Mouse (Mus musculus) thymus, adult 2 months (tissue): ENCODE measurements around the gene Ift81.

Source experiments
- CTCF ChIP-seq: fragments of 200-500 bp; IDR thresholded peaks from 2 replicates; pipeline ENCODE4 v1.5.1; 2012; ENCODE audit warnings: mild to moderate bottlenecking, control low read depth, low read length, moderate library complexity, borderline replicate concordance; ENCODE audit not compliant: control insufficient read depth, poor library complexity, insufficient read depth; ENCODE audit errors: extremely low read depth
- POLR2A ChIP-seq: fragments of 200-500 bp; IDR thresholded peaks from 2 replicates; pipeline ENCODE4 v1.6.1; 2012; ENCODE audit warnings: mild to moderate bottlenecking, low read length, control low read depth, moderate library complexity; ENCODE audit not compliant: control insufficient read depth, poor library complexity, insufficient read depth; ENCODE audit errors: extremely low read depth

- no peak for TF ChIP-seq POLR2A
- TF ChIP-seq CTCF = no peak
These were observed 8.2 kb upstream of the Ift81 start for GRCm38 (mm10) chr5:122622526-122622925.
